Mouse (Mus musculus): ENCODE data around the gene Asb8. TPM values are rescaled to one million over a fixed set of nuclear protein-coding genes. Genes with fewer than 3 reads are reported as not detected.

Asb8 gene
- polyA plus RNA-seq, 1 experiment from 2014 or later, result 41.7 TPM

Other genes with a start within 250 kb of the Asb8 start
- 55.6 and 61.1 TPM in 2 replicates for gene Tmem106c, start 201.4 kb downstream of the Asb8 start, polyA plus RNA-seq (2016; fragmentation: Nextera tagmentation; extraction: Ambion mirVana)
- 142 and 151 TPM in 2 replicates for gene Col2a1, start 160.9 kb downstream of the Asb8 start, polyA plus RNA-seq (2016; fragmentation: Nextera tagmentation; extraction: Ambion mirVana)
- 36.3 and 43.1 TPM in 2 replicates for gene Pfkm, start 73.0 kb downstream of the Asb8 start, polyA plus RNA-seq (2016; fragmentation: Nextera tagmentation; extraction: Ambion mirVana)
- gene Senp1, start 71.9 kb downstream of the Asb8 start, polyA plus RNA-seq (2016; fragmentation: Nextera tagmentation; extraction: Ambion mirVana), result 46.2 and 47.3 TPM in 2 replicates
- 7.3 and 11.2 TPM in 2 replicates for gene Ccdc184, start 1.5 kb upstream of the Asb8 start, polyA plus RNA-seq (2016; fragmentation: Nextera tagmentation; extraction: Ambion mirVana)
- gene Olfr288, start 29.9 kb upstream of the Asb8 start, polyA plus RNA-seq (2016; fragmentation: Nextera tagmentation; extraction: Ambion mirVana), result not detected in 2 replicates
- not detected in 2 replicates for gene Gm44579, start 55.4 kb upstream of the Asb8 start, polyA plus RNA-seq (2016; fragmentation: Nextera tagmentation; extraction: Ambion mirVana)
- gene Olfr287, start 55.4 kb upstream of the Asb8 start, polyA plus RNA-seq (2016; fragmentation: Nextera tagmentation; extraction: Ambion mirVana), result not detected in 2 replicates
- 0.02 TPM in 1 of 2 replicates, not detected in the other for gene Olfr286, start 68.8 kb upstream of the Asb8 start, polyA plus RNA-seq (2016; fragmentation: Nextera tagmentation; extraction: Ambion mirVana)
- not detected in 2 replicates for gene H1fnt, start 91.7 kb upstream of the Asb8 start, polyA plus RNA-seq (2016; fragmentation: Nextera tagmentation; extraction: Ambion mirVana)
- gene Zfp641, start 130.5 kb upstream of the Asb8 start, polyA plus RNA-seq (2016; fragmentation: Nextera tagmentation; extraction: Ambion mirVana), result 1.2 and 1.7 TPM in 2 replicates
- gene Olfr285, start 151.7 kb upstream of the Asb8 start, polyA plus RNA-seq (2016; fragmentation: Nextera tagmentation; extraction: Ambion mirVana), result not detected in 2 replicates
- not detected in 2 replicates for gene Olfr284, start 175.4 kb upstream of the Asb8 start, polyA plus RNA-seq (2016; fragmentation: Nextera tagmentation; extraction: Ambion mirVana)
- not detected in 2 replicates for gene Olfr283, start 215.3 kb upstream of the Asb8 start, polyA plus RNA-seq (2016; fragmentation: Nextera tagmentation; extraction: Ambion mirVana)